Mouse (Mus musculus): Measurements from ENCODE around the gene Dab2. TPM values are rescaled to one million over a fixed set of nuclear protein-coding genes. Genes with fewer than 3 reads are reported as not detected.

Dab2 gene
- 10 to 100 TPM; 10.8 to 14.5 (median 12.7) TPM for total RNA-seq (2022)

DNA sequence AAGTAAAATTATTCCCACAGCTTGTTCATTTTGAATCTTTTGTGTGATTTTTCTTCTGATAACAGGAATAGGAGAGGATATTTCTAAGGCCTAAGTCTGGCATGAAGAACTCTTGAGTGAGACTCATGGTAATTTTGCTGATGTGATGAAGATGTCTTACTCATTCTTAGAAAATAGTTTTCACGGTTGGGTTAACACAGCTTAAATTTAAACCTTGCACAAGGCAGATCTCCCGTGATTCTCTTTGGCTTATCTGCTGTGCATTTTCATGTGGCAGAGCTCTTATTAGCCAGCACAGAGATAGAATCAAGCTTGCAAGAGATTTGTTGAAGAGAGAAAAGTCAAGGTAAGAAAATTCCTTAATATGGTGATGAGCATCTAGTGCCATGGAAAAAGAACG is at the start of gene Dab2:
Dab2 (plus strand) TSS at position 235 of the 400 bp plus-strand sequence.
- no peak for DNase-seq (ENCODE audit: low spot score in 2 of 2)

DNA sequence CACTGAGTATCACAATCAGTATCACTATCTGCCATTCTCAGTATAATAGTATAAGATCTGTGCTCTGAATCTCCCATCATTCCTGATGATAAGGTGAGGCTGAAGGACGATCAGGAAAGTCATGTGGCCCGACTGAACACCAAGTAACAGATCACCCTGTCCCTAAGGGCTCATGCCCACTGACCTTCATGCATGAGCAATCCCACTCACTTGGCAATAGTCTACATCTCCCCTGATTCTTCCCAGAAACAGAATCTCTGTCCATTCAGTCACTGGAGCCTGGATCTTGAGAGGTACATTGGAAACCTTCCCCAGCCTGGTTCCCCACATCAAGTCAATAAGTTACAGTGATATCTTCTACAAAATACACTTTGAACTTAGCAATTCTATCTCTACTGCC is 46.1 kb upstream of the Dab2 start:
- DNase-seq (ENCODE audit: low spot score in 2 of 2) = no peak

DNA sequence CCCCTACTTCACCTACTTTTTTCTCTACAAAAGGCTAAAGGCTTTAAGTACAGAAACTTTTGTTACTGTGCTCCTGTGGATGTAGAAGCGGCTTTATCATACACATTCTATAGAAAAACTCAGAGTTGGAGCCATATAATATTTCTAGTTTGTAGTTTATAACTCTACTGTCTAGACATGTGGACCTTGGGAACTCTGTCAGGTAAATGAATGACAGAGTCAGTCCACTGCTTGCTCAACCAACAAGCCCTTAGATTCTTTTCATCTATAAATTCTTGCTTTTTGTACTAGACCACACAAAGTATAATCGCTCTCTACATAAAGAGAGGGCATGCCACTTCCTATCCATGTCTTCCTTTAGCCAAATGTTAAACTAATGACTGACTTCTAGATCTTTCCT is 45.2 kb upstream of the Dab2 start:
- DNase-seq (ENCODE audit: low spot score in 2 of 2) = no peak

DNA sequence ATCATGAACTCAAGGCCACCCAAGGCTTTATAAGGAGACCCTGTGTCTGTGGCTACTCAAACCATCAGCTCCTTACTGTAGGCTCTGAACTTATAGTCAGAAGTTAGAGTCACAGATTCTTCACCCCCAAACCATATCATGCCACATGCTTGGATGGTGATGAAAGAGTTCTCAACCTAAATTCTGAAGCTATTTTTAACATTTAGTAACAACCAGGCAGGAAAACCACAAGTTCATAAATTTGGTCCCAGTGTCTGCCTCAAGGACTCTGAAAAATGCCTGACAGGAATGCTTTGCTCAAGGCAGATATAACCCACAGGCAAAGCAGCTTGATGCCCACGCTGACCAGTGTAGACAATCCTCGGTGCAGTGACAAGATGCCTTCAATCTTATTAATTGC is 42.5 kb upstream of the Dab2 start:
- DNase-seq (ENCODE audit: low spot score in 2 of 2) = no peak

DNA sequence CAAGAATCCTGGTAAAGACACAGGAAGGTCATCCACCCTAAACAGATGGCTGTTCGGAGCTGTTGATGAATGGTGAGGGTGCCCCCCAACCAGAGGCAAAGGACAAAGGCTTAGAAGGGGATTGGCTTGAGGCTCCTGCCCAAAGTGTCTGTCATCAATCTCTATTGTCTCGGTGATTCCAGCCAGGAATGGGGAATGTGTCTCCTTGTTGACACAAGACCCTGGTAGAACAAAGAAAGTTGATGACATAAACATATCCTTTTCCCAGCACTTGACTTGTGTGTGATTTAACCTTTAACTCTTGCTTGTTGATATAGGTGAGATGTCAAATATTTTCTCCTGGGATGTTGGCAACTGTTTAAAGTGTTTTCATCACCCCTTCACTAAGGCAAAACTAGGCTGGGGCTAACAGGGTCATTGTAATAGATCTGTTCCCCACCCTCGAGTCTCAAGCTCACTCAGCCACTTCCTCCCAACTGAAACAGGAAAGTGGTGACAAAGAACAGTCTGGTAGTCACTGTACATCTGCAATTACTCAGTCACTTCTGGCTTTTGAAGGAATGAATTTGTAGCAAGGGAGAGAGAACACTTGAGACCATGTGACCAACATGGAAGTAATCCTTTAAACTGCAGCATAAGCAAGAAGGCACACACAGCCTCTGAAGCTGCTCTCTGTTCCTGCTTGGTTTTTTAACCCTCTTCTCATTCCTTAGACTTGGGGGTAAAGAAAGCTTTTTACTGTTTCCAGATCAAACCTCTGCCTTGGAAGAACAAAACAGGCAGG is 39.4 kb upstream of the Dab2 start:
- DNase-seq (ENCODE audit: low spot score in 2 of 2) = no peak

DNA sequence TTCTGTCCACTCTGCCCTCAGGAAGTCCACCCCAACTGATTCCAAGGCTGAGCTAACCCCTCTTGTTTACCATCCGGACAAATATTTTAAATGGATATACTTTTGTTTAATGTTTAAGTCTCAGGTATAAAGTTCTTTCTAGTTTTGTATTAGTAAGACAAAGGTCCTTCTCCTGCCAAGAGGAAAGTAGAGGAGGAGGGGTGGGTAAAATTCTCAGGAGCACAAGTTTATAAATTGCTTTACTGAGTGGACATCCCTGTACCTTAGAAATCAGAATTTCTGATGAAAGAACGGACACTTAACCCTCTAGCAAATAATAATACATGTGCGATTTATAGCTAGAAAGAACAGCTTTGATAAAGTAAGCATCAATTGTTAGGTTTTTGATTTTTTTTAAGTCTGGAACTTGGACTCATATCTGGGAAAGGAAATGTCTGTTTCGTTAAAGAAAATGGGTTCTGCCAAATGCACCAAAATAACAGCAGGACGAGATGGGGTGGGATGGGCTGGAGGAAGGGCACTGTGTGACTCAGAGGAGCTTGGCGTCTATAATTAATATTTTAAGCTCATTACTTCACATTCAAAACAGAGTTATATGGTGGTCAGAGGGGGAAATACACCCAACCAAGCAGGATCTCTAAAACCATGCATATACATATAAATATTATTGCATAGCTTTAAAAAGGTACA is 38.7 kb upstream of the Dab2 start:
- DNase-seq (ENCODE audit: low spot score in 2 of 2) = no peak

DNA sequence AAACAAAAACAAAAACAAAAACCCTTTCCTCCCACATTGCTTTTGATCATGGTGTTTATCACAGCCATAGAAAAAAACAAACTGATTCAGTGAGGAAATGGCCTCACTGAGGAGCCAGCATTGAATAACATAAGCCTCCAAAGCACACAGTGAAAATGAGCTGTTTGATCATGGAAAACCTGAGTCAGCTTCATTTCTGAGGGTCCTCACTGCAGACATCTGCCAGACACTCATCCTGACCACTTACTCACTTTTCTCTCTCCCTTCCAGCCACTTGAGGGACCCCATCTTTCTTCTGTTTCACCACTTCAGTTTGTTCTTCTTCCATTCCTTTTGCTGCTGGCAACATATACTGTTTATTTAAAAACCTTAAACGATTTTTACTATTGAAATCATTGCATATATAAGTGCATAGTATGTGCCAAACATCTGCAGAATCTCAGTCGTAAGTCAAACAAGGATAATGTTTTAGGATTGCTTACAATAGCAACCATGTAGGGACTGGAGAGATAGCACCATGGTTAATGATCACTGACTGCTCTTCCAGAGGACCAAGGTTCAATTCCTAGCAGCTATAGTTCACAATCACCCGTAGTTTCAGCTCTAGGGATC is 32.3 kb upstream of the Dab2 start:
- no peak for DNase-seq (ENCODE audit: low spot score in 2 of 2)

DNA sequence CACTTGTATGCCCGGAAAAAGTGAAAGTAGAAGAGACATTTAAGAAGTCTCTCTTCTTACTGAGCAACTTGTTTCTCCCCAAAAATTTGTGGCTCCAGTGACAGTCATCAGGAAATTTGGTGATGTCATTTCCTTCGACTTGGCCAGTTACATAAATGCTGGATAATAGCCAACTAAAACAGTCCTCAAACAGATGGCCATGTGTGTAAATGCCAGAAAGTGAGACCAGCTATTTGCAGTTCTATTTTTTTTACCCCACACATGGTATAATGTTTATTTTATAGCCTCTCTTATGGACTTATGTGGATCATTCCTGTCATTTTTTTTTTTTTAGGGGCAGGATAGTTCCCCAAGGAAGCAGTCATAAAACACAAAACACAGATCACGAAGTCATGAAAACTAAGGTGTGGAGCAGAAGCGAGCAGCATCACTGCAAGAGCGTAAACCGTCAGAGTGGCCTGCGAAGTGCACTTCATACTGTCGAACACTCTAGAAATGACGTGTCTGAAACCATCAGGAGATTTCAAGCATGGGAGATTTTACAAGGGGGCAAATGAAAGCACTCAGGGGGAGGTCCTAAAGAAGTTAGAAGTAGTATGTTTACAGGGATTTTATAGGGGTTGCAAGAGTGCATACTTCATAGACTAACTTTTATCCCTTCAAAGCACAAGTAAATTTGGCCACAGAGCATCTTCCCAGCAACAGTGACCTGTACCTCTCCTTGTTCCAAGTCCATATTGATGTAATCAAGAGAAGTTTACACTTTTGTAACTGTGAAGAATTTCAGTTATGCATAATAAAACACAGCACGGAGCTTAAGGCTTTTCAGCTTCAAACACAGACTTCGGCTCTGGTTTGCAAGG is 20.8 kb upstream of the Dab2 start:
- DNase-seq (ENCODE audit: low spot score in 2 of 2) = no peak

DNA sequence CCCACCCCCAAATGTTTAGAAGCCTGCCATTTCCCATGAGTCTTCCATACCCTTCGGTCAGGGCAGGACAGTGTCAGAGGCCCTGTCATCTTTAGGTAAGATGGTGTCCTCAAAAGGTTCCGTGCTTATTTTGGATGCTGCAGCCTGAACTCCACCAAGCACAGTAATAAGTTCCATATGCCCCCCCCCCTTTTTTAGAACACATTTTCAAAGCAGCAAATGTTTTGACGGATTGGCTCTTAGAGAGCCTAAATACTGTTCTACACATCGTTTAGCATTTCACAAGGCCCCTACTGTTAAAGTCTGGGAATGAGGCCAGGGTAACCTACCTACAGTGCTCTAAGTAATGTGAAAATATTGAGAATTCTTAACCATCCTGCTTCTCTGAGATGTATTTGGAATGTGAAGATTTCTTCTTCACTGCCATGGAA is 19.6 kb upstream of the Dab2 start:
- peak in 1 of 2 experiments; percentile 10 for DNase-seq (ENCODE audit: low spot score in 2 of 2)

DNA sequence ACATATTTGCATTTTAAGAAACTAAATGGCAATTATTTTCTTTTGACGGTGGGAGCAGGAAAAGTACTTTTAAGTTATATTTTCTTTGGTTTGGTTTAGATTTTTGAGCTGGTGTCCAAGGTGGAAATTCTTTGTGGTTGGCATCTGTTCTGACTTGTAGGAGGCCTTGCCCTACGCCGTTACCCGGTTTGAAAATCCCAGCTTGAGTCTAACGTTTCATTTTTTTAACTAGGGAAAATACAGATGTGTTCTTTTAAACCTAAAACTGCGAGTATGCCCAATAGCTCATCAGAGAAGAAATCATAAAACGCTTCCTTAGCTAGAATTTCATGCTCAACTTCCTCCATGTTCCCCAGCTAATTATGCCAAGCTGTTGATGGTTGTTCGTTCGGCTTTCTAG is 16.3 kb upstream of the Dab2 start:
- no peak for DNase-seq (ENCODE audit: low spot score in 2 of 2)

DNA sequence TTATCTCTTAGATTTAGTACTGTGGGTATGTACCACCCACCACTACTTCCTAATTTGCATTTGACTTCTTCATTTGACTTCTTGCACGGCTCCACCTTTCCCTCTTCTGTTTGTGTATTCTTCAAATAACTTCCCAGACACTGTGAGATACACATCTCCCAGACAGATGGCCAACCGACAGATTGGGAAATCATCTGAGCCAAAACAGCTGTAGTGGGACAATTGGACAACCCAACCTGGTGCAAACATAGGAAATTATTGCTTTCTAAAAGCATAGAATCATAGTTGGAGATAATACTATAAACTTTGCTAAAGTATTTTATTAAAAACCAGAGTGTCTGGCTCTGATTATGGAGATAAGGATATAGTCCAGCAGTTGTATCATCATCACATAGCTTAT is 3.5 kb upstream of the Dab2 start:
- DNase-seq (ENCODE audit: low spot score in 2 of 2) = no peak

DNA sequence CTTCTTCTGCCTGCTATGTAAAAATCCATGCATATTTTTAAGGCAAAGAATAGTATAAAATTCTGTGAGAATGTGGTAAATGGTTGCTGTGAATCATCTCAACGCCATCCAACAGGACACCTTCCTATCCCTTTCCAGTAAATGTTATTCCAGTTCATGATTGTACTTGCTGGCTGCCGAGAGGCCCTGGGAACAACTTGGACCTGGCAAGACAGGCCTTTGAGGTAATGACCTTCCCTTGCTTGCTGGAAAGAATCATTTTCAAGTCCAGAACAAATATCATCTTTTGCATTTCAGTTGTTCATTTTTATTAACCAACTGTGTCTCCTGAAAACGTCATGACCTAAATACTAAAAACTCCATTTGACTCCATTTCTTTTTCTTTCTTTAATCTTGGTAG is 862 bp upstream of the Dab2 start:
- no peak for DNase-seq (ENCODE audit: low spot score in 2 of 2)

DNA sequence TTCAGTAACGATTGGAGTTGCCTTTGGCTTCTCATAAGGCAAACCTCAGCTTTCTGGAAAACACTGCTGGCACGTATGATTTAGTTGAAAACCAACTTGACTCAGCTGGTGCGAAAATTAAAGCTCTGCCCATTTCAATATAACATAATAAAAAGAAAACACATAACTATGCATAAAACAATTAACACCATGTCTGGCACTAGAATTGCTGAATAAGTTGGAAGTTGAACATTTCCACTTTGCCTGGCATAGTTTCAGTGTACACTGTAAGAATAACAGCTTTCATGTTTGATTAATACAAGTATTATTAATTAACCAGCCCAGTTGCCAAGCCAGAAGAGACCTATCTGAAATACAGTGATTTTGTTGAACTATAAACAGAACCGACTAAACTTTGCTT is 2.6 kb downstream of the Dab2 start:
- DNase-seq (ENCODE audit: low spot score in 2 of 2) = no peak

DNA sequence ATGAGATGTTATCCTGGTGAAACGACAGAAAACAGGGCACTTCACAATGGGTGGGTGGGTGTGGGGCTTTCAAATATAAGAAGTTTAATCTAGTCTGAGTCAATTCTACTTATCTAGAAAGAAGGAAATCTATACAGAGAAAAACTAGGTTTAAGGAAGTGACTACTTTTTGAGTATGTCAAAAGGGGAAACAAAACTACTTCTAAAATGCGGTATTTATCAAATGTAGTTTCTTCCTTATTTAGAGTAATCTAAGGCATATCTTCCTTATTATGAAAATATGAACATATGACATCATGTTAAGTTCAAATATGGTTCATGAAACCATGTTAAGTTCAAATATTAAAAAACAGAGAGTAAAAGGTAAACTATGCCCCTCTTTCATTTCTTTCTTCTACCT is 4.2 kb downstream of the Dab2 start:
- DNase-seq (ENCODE audit: low spot score in 2 of 2) = no peak

DNA sequence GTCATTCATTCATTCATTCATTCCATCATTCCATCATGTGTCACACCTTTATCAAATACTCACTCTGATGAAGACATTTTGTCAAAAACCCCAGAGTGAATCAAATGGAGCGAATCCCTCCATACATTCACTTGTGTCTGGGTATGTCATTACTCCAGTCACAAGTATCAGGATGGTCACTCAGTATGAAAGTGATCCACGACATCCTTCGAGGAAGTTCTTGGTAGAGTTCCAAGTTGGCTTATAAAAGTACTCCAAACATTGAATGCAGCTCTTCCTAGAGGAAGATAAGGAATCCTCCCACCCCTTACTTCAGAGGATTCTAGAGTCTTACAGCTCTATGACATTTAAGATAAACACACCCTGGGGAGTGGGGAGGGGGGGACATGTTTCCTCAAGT is 10.0 kb downstream of the Dab2 start:
- no peak for DNase-seq (ENCODE audit: low spot score in 2 of 2)

DNA sequence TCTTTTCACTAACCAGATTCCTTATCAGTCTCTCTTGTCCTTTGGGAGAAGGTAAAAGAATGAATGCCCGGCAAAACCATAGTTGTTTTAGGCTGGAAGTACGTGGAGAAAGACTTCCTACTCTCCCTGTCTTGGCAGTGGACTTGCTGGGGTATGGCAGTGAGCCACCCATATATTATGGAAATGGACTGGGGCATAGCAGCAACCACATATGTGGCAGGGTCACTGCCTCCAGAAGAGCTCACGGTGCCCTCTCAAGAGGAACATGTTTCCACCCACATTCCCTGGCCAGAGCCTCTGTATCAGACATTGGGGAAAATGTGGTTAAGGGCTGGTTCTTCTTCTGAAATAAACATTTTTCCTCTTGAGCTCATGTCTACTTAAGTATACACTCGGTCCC is 10.8 kb downstream of the Dab2 start:
- DNase-seq (ENCODE audit: low spot score in 2 of 2) = no peak

DNA sequence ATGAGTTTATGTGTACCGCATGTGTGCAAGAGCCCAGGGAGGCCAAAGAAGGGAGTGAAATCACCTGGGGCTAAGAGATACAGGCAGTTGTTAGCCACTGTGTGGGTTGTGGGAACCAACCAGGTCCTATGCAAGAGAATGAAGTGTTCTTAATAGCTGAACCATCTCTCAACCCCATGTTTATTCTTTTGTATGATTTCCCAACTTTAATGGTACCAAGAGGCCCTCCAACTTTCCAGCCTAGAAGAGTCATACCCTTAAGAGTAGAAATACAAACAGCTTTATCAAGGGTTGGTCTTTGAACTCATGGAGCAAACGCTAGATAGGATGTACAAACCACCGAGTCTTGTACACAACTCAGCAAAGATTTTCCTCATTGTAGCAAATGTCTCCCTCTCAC is 12.8 kb downstream of the Dab2 start:
- no peak for DNase-seq (ENCODE audit: low spot score in 2 of 2)

DNA sequence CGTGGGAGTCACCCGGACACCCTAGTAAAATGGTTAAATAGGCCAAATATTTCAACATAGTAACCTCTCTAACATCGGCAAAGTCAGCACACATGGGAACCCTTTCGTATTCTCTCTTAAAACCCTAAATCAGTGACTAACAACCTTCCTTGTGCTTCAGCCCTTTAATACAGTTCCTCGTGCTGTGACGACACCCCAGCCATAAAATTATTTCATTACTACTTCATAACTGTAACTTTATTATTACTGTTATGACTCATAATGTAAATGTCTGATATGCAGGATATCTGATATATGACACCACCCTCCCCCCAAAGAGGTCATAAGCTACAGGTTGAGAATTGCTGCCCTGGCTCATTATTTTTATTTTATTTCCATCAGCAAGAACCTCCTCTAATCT is 19.8 kb downstream of the Dab2 start:
- DNase-seq (ENCODE audit: low spot score in 2 of 2) = no peak

DNA sequence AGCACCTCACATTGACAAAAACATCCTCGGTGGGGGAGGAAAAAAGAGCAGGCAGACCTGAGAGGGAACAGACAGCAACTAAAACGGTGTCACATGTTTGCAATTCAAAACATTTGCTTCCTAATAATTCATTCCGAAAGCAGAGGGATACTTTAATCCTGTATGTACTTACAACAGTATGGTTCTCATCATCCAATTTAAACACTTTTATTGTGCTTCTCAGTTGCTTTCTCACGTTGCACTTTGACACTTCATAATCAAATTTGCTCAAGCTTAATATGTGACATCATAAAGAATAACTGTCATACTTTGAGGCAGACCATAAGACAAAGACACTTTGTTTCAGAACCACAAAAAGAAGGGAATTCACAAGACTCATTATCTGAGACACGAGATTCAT is 20.9 kb downstream of the Dab2 start:
- DNase-seq (ENCODE audit: low spot score in 2 of 2) = no peak

DNA sequence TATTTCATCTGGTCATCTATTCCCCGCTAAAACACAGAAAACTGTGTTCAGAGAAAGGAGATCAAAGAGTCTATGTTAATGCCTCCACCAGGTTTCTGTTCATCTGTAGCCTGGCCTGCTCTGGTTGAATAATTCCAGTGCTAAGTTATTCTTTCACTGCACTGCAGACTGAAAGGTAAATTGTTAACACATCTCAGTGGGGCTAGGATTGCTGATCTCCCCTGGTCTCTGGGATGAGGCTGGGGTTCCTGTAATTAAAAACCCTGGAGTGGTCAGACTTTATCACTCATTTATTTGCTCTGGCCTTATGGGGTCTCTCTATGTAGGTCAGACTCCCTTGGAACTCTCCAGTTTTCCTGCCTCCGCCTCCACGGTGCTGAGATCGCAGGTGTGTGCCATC is 21.7 kb downstream of the Dab2 start:
- DNase-seq (ENCODE audit: low spot score in 2 of 2) = no peak

DNA sequence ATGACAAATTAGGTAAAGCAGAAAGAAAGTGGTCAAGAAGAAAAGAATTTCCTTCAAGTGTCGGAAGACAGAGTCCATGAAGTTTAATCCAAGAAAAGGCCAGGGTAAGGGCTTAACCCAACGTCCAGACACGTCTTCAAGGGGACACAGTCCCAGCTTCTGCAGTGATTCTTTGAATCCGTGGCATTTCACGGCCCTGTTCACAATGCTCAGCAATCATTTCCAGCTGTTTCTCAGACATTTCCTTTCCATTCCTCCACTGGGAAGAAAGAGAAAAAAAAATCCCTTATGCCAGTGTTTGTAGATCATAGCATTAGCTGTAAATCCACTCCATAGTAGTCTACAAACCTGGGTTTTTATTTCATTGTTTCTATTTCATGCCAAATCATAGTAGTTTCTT is 22.7 kb downstream of the Dab2 start:
- no peak for DNase-seq (ENCODE audit: low spot score in 2 of 2)

DNA sequence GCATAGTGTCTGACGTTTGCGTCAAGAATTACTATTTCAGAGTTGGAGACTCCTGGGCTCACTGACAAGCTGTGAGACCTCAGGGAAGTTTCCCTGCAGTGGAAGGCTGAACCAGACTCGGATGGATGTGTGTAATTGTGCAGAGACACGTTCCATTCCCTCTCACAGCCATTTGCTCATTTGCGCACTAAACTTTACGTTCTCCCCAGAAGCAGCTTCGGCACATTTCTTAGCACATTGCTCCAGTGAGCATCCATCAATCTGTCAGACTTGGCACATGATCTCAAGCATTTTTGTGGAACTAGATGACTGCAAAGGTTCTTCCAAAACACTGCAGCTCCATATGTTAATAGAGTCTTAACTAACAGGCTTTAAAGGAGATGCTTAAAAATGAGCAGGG is 24.0 kb downstream of the Dab2 start:
- DNase-seq (ENCODE audit: low spot score in 2 of 2) = no peak
